Comparison of ENCODE assay signal across 27 mouse cellular contexts in genomic region chr1:58257195-58257991, GRCm38 (mm10). TPM values are rescaled to one million over a fixed set of nuclear protein-coding genes. Genes with fewer than 3 reads are reported as not detected.
DNase-seq lines count a peak whose midpoint lies in the region; ATAC-seq and TF ChIP-seq lines count a peak whose summit lies in the region.
"Had no signal": no experiment of that assay in that cellular context is flagged by ENCODE, and none has a peak within 500 bp of the region (broad histone marks: within the 10 kb centered on the region; RNA-seq: fewer than 3 reads in every experiment).

No protein-coding gene starts in this region.

- CTCF ChIA-PET in Patski (lab: Charles Lee) = no interaction called here

- H3K9ac ChIP-seq in embryonic facial prominence, embryonic 14.5 days (ENCODE audit: low read depth, low read length) = no peak overlapping the region
- no peak overlapping the region for H3K9ac ChIP-seq in lung, postnatal 0 days (replicated peaks; ENCODE audit: low read depth)
- H3K9ac ChIP-seq: embryonic facial prominence, embryonic 15.5 days; hindbrain, embryonic 15.5 days; intestine, embryonic 15.5 days; kidney, embryonic 15.5 days had no signal

- WGBS in embryonic facial prominence, embryonic 14.5 days = 65% methylated on average over 10 of the region's 10 CpGs
- WGBS in embryonic facial prominence, embryonic 10.5 days = 84% methylated on average over 10 of the region's 10 CpGs
- 59% methylated on average over 10 of the region's 10 CpGs for WGBS in lung, postnatal 0 days

- no peak overlapping the region for H3K27ac ChIP-seq in embryonic facial prominence, embryonic 14.5 days (replicated peaks; ENCODE audit: low read depth, low read length)
- no peak overlapping the region for H3K27ac ChIP-seq in embryonic facial prominence, embryonic 10.5 days (replicated peaks)
- no peak overlapping the region for H3K27ac ChIP-seq in lung, postnatal 0 days (ENCODE audit: low read length)
- no peak overlapping the region for H3K27ac ChIP-seq in left cerebral cortex, adult 2 months
- H3K27ac ChIP-seq: embryonic facial prominence, embryonic 15.5 days; forebrain, embryonic 10.5 days; hindbrain, embryonic 15.5 days; intestine, embryonic 15.5 days; kidney, embryonic 15.5 days; layer of hippocampus, adult 2 months; macrophage; midbrain, embryonic 10.5 days had no signal

- no peak for TF ChIP-seq EP300 in lung, postnatal 0 days (IDR thresholded peaks at IDR 0.05)

- no peak overlapping the region for H3K4me2 ChIP-seq in embryonic facial prominence, embryonic 14.5 days (ENCODE audit: low read depth, low read length)
- no peak overlapping the region for H3K4me2 ChIP-seq in lung, postnatal 0 days (replicated peaks; ENCODE audit: low read depth, low read length)
- H3K4me2 ChIP-seq: embryonic facial prominence, embryonic 15.5 days; hindbrain, embryonic 15.5 days; intestine, embryonic 15.5 days; kidney, embryonic 15.5 days had no signal

- no peak for ATAC-seq in embryonic facial prominence, embryonic 14.5 days (ENCODE audit: low read depth)
- ATAC-seq in lung, postnatal 0 days = peak; percentile 75
- no peak for ATAC-seq in Patski
- ATAC-seq: intestine, embryonic 15.5 days had no signal

- no peak overlapping the region for H3K4me3 ChIP-seq in embryonic facial prominence, embryonic 14.5 days (ENCODE audit: low read depth, low read length)
- H3K4me3 ChIP-seq in embryonic facial prominence, embryonic 10.5 days = no peak overlapping the region
- no peak overlapping the region for H3K4me3 ChIP-seq in lung, postnatal 0 days (ENCODE audit: low read depth, low read length)
- no peak overlapping the region for H3K4me3 ChIP-seq in left cerebral cortex, adult 2 months
- H3K4me3 ChIP-seq: embryonic facial prominence, embryonic 15.5 days; forebrain, embryonic 10.5 days; hindbrain, embryonic 15.5 days; intestine, embryonic 15.5 days; kidney, embryonic 15.5 days; layer of hippocampus, adult 2 months; midbrain, embryonic 10.5 days had no signal

- H3K4me1 ChIP-seq in embryonic facial prominence, embryonic 14.5 days (ENCODE audit: control insufficient read depth, insufficient read depth, low read length) = no peaks in the 10 kb centered on the region
- no peaks in the 10 kb centered on the region for H3K4me1 ChIP-seq in embryonic facial prominence, embryonic 10.5 days
- no peaks in the 10 kb centered on the region for H3K4me1 ChIP-seq in lung, postnatal 0 days (ENCODE audit: insufficient read depth, low read depth, low read length)
- H3K4me1 ChIP-seq: embryonic facial prominence, embryonic 15.5 days; forebrain, embryonic 10.5 days; hindbrain, embryonic 15.5 days; intestine, embryonic 15.5 days; kidney, embryonic 15.5 days; midbrain, embryonic 10.5 days had no signal

- intact Hi-C loops in left cerebral cortex, adult 2 months (cut with DNase I) = no loop called here

- H3K27me3 ChIP-seq in embryonic facial prominence, embryonic 14.5 days (replicated peaks; ENCODE audit: control insufficient read depth, insufficient read depth, low read length) = no peaks in the 10 kb centered on the region
- no peaks in the 10 kb centered on the region for H3K27me3 ChIP-seq in embryonic facial prominence, embryonic 10.5 days (replicated peaks; ENCODE audit: low read depth, poor library complexity, severe bottlenecking)
- no peaks in the 10 kb centered on the region for H3K27me3 ChIP-seq in lung, postnatal 0 days (replicated peaks; ENCODE audit: insufficient read depth, low read length)
- no peaks in the 10 kb centered on the region for H3K27me3 ChIP-seq in Patski
- H3K27me3 ChIP-seq: embryonic facial prominence, embryonic 15.5 days; hindbrain, embryonic 15.5 days; intestine, embryonic 15.5 days; kidney, embryonic 15.5 days had no signal

- H3K36me3 ChIP-seq in embryonic facial prominence, embryonic 14.5 days (ENCODE audit: control insufficient read depth, insufficient read depth, low read length) = no peaks in the 10 kb centered on the region
- H3K36me3 ChIP-seq in embryonic facial prominence, embryonic 10.5 days (replicated peaks) = no peaks in the 10 kb centered on the region
- H3K36me3 ChIP-seq in lung, postnatal 0 days (ENCODE audit: insufficient read depth, low read length) = no peaks in the 10 kb centered on the region
- H3K36me3 ChIP-seq: embryonic facial prominence, embryonic 15.5 days; forebrain, embryonic 10.5 days; hindbrain, embryonic 15.5 days; intestine, embryonic 15.5 days; kidney, embryonic 15.5 days; midbrain, embryonic 10.5 days had no signal

- DNase-seq in embryonic facial prominence, embryonic 14.5 days (ENCODE audit: low spot score) = peak; percentile 29
- DNase-seq in embryonic facial prominence, embryonic 10.5 days (ENCODE audit: low spot score) = no peak
- DNase-seq in lung, postnatal 0 days (ENCODE audit: low spot score) = peak; percentile 60
- no peak for DNase-seq in lung, postnatal 14 days
- DNase-seq in 3T3-L1 (ENCODE audit: low read depth, low spot score) (peak; percentile 79), Patski (ENCODE audit: low read depth, low spot score) (peak; percentile 7)
- DNase-seq in left cerebral cortex, adult 2 months (ENCODE audit: extremely low spot score in 1 of 2, low spot score in 2 of 2) = no peak
- DNase-seq: cerebellum, adult 11 months; cerebellum, postnatal 10 days; heart, postnatal 36 days; layer of hippocampus, postnatal 36 days; liver had no signal

- in situ Hi-C loops in Patski (cut with MboI; ENCODE audit: low pct_unique_long_range_greater_than_20kb) = no loop called here

- TF ChIP-seq CTCF in lung, postnatal 0 days (IDR thresholded peaks at IDR 0.05) = no peak
- no peak for TF ChIP-seq CTCF in Patski (IDR thresholded peaks at IDR 0.05)
- TF ChIP-seq CTCF in left cerebral cortex, adult 2 months (IDR thresholded peaks at IDR 0.05) = no peak

- POLR2A ChIA-PET in Patski (lab: Charles Lee) = no interaction called here

- no peaks in the 10 kb centered on the region for H3K9me3 ChIP-seq in embryonic facial prominence, embryonic 14.5 days (ENCODE audit: control insufficient read depth, low read length)
- no peaks in the 10 kb centered on the region for H3K9me3 ChIP-seq in embryonic facial prominence, embryonic 10.5 days
- H3K9me3 ChIP-seq in lung, postnatal 0 days (ENCODE audit: low read length) = no peaks in the 10 kb centered on the region
- H3K9me3 ChIP-seq: embryonic facial prominence, embryonic 15.5 days; forebrain, embryonic 10.5 days; hindbrain, embryonic 15.5 days; intestine, embryonic 15.5 days; kidney, embryonic 15.5 days; midbrain, embryonic 10.5 days had no signal

RNA-seq across cellular contexts. Expression of gene Aox2, which starts 20.7 kb away (rescaled TPM):
- 1.2 and 1.4 TPM in 2 replicates for polyA plus RNA-seq in embryonic facial prominence, embryonic 14.5 days (2014; fragmentation: Nextera tagmentation; extraction: Ambion mirVana)
- 0.03 and 0.04 TPM in 2 replicates for polyA plus RNA-seq in embryonic facial prominence, embryonic 10.5 days (2016; fragmentation: Nextera tagmentation; extraction: Ambion mirVana)
- polyA plus RNA-seq in lung, postnatal 0 days (2015; fragmentation: Nextera tagmentation; extraction: Ambion mirVana) = 0.02 and 0.05 TPM in 2 replicates
- polyA plus RNA-seq in Patski (2021) = 0.03 TPM
- total RNA-seq in left cerebral cortex, adult 2 months (2021) = under 1 TPM in 1 of 2 experiments, not detected in 1; 0.05 TPM
- total RNA-seq: granulocyte monocyte progenitor cell, adult 5-6 weeks; heart, postnatal 36 days; layer of hippocampus, adult 2 months; layer of hippocampus, postnatal 36 days; left cerebral cortex, postnatal 36 days had no signal
- polyA plus RNA-seq: heart, embryonic 14.5 days; liver, embryonic 16.5 days; midbrain, embryonic 10.5 days; midbrain, postnatal 0 days; neural tube, embryonic 11.5 days had no signal

RNA-seq across cellular contexts. Expression of gene Aox4, which starts 47.2 kb away (rescaled TPM):
- polyA plus RNA-seq in embryonic facial prominence, embryonic 14.5 days (2014; fragmentation: Nextera tagmentation; extraction: Ambion mirVana) = 3.9 and 6.6 TPM in 2 replicates
- polyA plus RNA-seq in embryonic facial prominence, embryonic 10.5 days (2016; fragmentation: Nextera tagmentation; extraction: Ambion mirVana) = 0.12 TPM in 1 of 2 replicates, not detected in the other
- 0.04 TPM in 1 of 2 replicates, not detected in the other for polyA plus RNA-seq in lung, postnatal 0 days (2015; fragmentation: Nextera tagmentation; extraction: Ambion mirVana)
- not detected for polyA plus RNA-seq in Patski (2021)
- 1 to 10 TPM; 4.0 to 5.9 TPM for total RNA-seq in left cerebral cortex, adult 2 months (2021)
- total RNA-seq: gastrocnemius, adult 8-10 months; granulocyte monocyte progenitor cell, adult 5-6 weeks; heart, postnatal 36 days had no signal
- polyA plus RNA-seq: forebrain, embryonic 10.5 days; macrophage had no signal

Comparison
In these comparisons a context has a peak if more than half of its experiments do, and no peak if none do; other contexts are left out.
1. DNase-seq: peak in embryonic facial prominence, embryonic 14.5 days (single experiment), lung, postnatal 0 days (single experiment), 3T3-L1 (single experiment) and Patski (single experiment); none in embryonic facial prominence, embryonic 10.5 days (single experiment), lung, postnatal 14 days (single experiment) and left cerebral cortex, adult 2 months (0 of 2).